Mouse (Mus musculus) MEL (cell line): ENCODE data around the gene Cercam.

ENCODE experiments used
- CTCF ChIP-seq, 3 experiments: IDR thresholded peaks in 2 of 3; conservative IDR thresholded peaks in 1 of 3; 2 replicates each; pipeline ENCODE4 v1.5.1; 2011 to 2012; ENCODE audit warnings: low read length in 3 of 3, low read depth in 2 of 3, mild to moderate bottlenecking in 2 of 3, improper control_type of control experiment in 1 of 3, inconsistent platforms in 1 of 3, mixed read lengths in 1 of 3, moderate library complexity in 1 of 3; ENCODE audit not compliant: control insufficient read depth in 1 of 3, insufficient read depth in 1 of 3, poor library complexity in 1 of 3, severe bottlenecking in 1 of 3
- ELF1 ChIP-seq: IDR thresholded peaks from 2 replicates; pipeline ENCODE4 v1.6.1; 2014; ENCODE audit warnings: low read depth, mild to moderate bottlenecking, inconsistent platforms, low read length, improper control_type of control experiment, moderate library complexity
- MAX ChIP-seq: IDR thresholded peaks from 2 replicates; pipeline ENCODE4 v1.6.1; 2011; ENCODE audit warnings: low read length, improper control_type of control experiment
- MAZ ChIP-seq: IDR thresholded peaks from 2 replicates; pipeline ENCODE4 v1.6.1; 2012; ENCODE audit warnings: low read depth, mild to moderate bottlenecking, inconsistent platforms, low read length, improper control_type of control experiment
- POLR2A ChIP-seq, 2 experiments: IDR thresholded peaks; 2 replicates each; pipeline ENCODE4 v1.6.1; 2011 to 2012; ENCODE audit warnings: low read length in 2 of 2, mild to moderate bottlenecking in 2 of 2, control low read depth in 1 of 2, improper control_type of control experiment in 1 of 2, low read depth in 1 of 2, moderate library complexity in 1 of 2; ENCODE audit not compliant: control insufficient read depth in 1 of 2, insufficient read depth in 1 of 2, poor library complexity in 1 of 2
- POLR2AphosphoS5 ChIP-seq: IDR thresholded peaks from 2 replicates; pipeline ENCODE4 v1.6.1; 2012; ENCODE audit warnings: low read depth, borderline replicate concordance, mild to moderate bottlenecking, inconsistent platforms, low read length, moderate library complexity, mixed read lengths
- ZKSCAN1 ChIP-seq: IDR thresholded peaks from 2 replicates; pipeline ENCODE4 v1.6.1; 2012; ENCODE audit warnings: low read depth, mild to moderate bottlenecking, inconsistent platforms, low read length, improper control_type of control experiment, moderate library complexity

- TF ChIP-seq POLR2A (IDR thresholded peaks at IDR 0.05; ENCODE audit: control insufficient read depth in 1 of 2, insufficient read depth in 1 of 2, low read depth in 1 of 2, low read length in 2 of 2, poor library complexity in 1 of 2) (no peak), ELF1 (no peak), MAX (no peak), MAZ (no peak), ZKSCAN1 (no peak), POLR2AphosphoS5 (no peak), CTCF (IDR thresholded peaks at IDR 0.05 in 2 of 3, conservative IDR thresholded peaks at IDR 0.05 in 1 of 3; ENCODE audit: control insufficient read depth in 1 of 3, insufficient read depth in 1 of 3, low read depth in 2 of 3, low read length in 3 of 3, poor library complexity in 1 of 3, severe bottlenecking in 1 of 3) (no peak)
Observed at GRCm38 (mm10) chr2:29853736-29854135, 15.2 kb upstream of the Cercam start.
